Mouse (Mus musculus) kidney, adult 11 months (tissue): ENCODE measurements around the gene Thada.

Source experiments
- DNase-seq: peaks from one replicate; pipeline ENCODE4 v3.0.0; 2022

The Thada gene

DNA sequence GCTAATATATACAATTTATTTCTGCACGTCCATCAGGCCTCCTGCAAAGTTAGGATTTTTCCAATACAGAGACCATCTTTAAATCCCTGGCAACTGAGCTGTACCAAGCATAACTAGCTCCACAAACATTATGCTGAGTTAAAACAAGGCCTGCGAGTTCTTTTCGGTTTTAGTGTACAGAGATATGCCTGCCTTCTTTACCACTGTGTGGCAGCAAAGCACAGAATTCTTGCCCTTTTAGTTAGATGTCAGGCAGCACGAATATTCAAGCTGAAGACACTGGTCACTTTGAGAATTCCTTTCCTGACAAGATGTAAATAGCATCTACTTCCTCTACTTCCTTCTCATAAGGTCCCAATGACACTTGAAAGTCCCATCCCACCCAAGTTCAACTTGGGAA lies 8.3 kb upstream of the Thada start:
- no peak for DNase-seq

DNA sequence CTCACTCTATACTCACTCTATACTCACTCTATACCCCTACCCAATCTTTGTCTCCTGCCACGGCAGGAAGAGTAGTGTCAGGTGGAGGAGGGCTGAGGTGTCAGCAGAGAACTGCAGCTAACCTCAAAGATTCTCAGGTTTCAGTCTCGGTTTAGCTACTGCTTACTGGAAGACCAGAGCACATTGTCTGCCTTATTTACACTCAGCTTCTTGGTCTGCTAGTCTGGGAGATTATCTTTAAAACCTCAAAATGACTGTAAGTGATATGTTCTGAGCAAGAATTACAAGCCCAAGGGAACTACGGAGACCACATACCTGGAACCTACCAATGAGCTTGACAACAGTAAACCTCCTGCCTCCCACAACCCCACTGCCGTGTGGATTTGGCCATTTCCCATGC lies 31.0 kb downstream of the Thada start:
- DNase-seq, result no peak

- no peak for DNase-seq
These were observed 31.8 kb downstream of the Thada start for GRCm38 (mm10) chr17:84434233-84434632.

DNA sequence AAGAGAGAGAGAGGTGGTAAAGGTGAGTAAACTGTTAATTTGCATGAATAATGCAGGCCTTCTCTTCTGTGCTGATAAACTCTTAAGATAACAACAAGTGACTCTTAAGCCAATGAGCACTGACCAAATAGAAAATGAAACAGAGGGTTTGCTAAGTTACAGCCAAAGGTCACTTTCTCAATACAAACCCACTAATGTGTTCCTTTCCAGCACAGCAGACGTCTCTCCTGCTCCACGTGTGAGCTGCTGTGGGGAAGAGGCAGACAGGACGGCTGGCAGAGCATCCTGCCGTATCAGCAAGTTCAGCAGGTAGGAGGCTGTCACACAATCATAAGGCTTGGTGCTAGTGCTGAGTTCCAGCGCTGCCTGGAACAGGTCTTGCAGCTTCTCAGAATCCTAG lies 34.0 kb downstream of the Thada start:
- no peak for DNase-seq

GRCm38 (mm10) chr17:84424258-84424657 lies 41.7 kb downstream of the Thada start:
- DNase-seq, result no peak

- DNase-seq, result no peak
These were observed 43.1 kb downstream of the Thada start for GRCm38 (mm10) chr17:84422916-84423315.

DNA sequence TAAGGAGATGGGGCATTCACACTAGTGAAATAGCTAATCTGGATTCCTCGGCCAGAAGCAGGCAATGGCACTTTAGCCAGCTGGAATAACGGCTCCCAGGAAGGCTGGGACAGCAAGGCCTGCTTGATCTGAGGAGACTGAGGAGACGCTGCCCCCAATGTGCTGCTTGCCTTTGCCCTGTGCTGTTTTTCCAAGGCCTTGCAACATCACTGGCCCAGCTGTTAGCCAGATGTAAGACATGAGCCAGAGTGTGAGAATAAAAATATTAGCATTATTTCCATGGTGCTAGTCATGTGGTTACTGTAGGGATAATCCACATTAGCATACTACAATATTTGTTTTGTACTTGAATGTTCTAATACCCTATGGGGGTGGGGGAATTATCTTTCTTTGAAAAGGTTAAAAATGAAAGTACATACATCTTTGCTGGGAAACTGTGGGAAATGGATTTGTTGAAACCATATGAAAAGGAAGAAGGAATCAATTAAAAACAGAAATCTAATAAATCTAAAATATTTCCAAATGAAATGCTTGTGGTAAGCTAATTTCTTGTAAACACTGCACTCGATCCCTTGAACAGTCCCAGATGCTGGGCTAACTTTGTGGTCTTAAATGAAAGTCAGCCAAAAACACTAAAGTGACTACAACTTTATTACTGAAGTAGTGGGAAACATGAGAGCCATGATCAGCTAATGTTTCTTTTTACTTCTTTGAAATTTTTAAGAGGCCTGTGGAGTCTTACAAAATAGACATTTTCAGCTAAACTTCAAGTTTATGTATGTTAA lies 43.8 kb downstream of the Thada start:
- DNase-seq, result peak; percentile 18

GRCm38 (mm10) chr17:84421042-84421441 lies 45.0 kb downstream of the Thada start:
- DNase-seq, result no peak

- DNase-seq, result no peak
These were observed 45.7 kb downstream of the Thada start for GRCm38 (mm10) chr17:84420276-84420639.

DNA sequence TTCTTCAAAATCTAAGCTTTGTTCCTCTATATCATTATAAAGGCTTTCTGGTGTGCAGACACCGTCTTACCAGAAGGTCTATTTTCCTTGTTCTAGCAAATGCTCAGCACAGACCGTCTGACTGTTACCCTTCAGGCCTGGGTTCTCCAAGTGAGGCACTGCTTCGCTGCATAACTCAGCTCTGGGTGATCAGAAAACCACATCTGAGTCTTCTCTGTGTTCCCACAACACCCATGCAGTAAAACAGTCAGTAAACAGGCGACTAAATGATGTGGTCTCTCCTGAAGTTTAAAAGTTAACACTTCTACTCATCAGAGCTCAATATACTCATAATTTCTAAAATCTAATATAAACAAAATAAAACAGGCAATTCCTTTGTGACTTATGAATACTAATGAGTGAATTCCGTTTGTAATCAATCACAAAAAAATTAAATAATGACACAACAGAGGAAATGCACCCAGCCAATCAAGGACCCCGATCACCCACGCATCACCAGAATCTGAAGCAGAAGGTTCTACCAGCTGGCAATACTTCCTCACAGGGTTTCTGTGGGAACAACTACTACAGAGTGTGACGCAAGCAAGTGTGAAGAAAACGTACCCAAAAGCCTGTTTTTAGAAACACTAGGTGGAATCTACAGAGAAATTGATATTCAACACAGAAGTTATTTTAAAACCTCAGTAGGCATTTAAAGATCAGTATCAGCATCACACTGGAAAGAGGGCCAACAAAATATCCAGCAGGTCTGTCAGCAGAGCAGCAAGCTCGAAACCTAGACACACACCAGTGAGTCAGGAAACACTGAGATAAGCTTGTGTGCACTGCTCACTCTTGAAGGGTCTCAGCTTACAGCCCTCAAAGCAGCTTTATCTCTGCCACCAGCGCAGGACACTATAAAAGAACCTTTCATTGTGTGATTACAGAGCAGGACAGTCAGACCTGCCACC lies 46.4 kb downstream of the Thada start:
- DNase-seq, result no peak

DNA sequence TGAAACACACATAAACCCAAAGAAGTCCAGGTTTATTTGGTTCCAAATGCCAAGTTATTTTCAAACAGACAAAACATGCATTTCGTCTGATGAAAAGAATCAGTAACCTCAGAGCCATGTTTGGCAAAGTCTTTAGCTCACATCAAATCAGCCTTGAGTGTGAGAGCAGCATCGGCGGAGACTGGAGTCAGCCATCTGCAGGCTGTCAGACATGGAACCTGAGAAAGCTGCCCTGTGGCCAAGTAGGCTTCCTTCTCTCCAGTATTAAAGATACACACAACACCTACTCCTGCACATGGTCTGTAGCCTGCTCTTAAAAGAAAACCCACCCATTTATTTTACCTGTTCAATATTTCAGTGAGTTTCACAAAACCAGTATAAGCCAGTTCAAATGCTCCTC lies 50.1 kb downstream of the Thada start:
- DNase-seq, result no peak

DNA sequence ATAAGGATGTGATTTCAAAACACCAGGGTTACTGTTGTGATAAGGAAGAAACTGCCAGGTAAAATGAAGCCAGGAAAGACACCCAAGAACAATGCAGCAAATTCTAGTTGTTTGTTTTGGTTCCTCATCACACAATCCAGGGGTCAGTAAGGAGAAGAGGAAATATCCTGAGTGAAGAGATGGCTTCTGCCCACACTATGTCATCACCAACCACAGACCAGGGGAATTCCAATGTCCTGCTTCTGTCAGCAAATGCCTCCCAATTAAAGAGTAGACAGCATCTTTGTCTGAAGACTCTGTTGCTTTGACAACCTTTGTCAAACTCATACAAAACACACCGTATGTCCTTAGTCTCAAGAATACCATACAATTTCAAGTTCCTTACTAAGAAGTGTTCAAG lies 57.3 kb downstream of the Thada start:
- DNase-seq, result no peak

DNA sequence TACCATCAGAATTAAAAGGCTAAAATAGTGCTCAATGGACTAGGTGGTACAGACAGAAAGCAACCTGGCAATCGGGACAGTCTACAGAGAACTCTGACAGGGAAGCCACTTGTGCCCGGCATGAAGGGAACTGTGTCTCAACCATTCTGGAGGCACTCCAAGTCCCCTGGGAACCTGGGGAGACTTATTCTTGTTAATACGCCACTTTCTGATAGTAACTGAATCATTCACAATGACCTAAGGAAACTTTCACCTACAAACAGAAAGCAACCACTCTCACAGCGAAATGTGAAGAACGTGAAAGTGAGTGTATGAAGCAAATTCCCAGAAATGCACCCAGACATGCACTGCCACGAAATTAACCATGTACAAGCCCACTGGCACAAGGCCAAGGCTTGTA lies 60.4 kb downstream of the Thada start:
- no peak for DNase-seq

GRCm38 (mm10) chr17:84401796-84402195 lies 64.2 kb downstream of the Thada start:
- no peak for DNase-seq

DNA sequence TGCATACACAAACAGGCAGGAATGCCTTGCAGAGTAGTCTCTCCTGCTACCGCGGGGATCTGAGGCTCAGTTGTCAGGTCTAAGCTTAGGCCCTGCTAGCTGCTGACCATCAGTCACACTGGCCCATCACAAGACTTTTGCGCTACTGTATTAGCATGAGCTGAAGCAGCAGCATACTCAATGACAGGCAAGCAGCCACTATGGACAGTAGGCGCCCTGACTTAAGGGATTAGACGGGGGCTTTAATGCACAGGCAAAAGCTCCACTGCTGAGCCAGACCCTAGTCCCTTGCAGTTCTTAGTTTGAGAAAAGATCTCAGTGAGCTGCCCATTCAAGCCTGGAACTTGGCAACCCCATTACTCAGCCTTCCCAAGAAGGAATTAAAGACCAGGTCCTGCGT lies 66.6 kb downstream of the Thada start:
- DNase-seq, result no peak

DNA sequence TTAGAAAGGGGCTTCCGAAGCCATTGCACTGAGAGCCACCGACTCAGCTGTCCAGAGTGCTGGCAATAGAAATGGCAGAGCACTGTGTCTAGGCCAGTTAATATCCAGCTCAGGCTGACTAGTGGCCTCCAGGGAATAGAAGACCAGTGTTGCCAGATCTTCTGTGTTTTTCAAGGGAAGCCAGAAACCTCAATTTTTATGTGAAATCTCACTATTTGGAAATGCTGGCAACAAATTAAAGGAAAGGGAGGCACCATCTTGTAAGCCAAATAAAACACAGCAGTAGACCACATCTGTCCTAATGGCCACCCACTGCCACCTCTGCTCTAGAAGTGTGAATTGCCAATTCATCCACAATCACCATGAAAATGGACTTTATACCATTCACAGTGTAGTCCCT lies 76.0 kb downstream of the Thada start:
- no peak for DNase-seq

- DNase-seq, result no peak
These were observed 79.8 kb downstream of the Thada start for GRCm38 (mm10) chr17:84386176-84386575.

- DNase-seq, result no peak
These were observed 80.3 kb downstream of the Thada start for GRCm38 (mm10) chr17:84385696-84386095.

GRCm38 (mm10) chr17:84384661-84385060 lies 81.3 kb downstream of the Thada start:
- DNase-seq, result no peak

- no peak for DNase-seq
These were observed 85.7 kb downstream of the Thada start for GRCm38 (mm10) chr17:84380340-84380739.

DNA sequence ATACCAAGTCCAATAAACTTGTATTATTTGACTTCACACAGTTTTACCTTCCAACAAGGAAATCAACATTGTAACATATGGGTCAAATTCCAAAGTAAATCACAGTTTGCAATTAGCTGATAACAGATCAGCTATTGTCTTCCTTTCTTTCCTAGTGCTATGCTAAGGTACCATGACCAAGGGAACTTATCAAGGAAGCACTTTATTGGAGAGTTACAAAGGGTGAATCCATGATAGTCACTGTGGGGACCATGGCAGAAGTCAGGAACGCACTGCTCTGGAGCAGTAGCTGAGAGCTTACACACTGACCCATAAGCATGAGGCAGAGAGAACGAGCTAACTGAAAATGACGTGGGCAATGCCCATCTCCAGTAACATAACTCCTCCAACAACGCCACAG lies 89.1 kb downstream of the Thada start:
- DNase-seq, result no peak

- DNase-seq, result no peak
These were observed 93.5 kb downstream of the Thada start for GRCm38 (mm10) chr17:84372411-84373045.

DNA sequence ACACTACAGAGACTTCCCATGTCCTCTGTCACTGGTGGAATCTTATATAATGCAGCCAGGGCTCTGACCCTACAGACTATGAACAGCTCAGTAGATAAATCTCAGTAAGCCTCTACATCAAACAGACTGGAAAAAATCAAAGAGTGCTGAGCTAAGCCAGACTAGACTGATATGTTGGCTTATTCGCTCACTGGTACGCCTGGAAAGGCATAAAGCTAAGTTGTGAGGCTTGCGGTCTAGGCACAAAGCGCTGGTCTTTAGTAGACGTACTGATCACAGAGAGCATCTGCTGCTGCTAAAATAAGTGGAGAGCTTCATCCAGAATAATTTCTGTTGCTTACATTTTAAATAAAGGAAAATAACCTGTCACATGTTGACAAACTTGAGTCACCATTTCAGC lies 95.6 kb downstream of the Thada start:
- no peak for DNase-seq

- no peak for DNase-seq
These were observed 96.2 kb downstream of the Thada start for GRCm38 (mm10) chr17:84369769-84370168.
